Mouse (Mus musculus) MEL (cell line): ENCODE results near the gene Fam228b. TPM values are rescaled to one million over a fixed set of nuclear protein-coding genes. Genes with fewer than 3 reads are reported as not detected.

Experiments used
- DNase-seq: peaks from one replicate; pipeline ENCODE4 v3.0.0; 2011; ENCODE audit warnings: low read depth, low spot score
- H3K27ac ChIP-seq: 2 replicates; pipeline ENCODE4 v1.5.1; 2012; ENCODE audit warnings: low read depth, mild to moderate bottlenecking, control low read depth, low read length, moderate library complexity; ENCODE audit not compliant: control insufficient read depth
- H3K27me3 ChIP-seq, 2 experiments: fragments of 150-350 bp in 1 of 2; sonication (generic) in 1 of 2; 2 replicates each; pipeline ENCODE4 v1.6.1; 2012; ENCODE audit warnings: low read length in 2 of 2, mild to moderate bottlenecking in 2 of 2, improper control_type of control experiment in 1 of 2, moderate library complexity in 1 of 2; ENCODE audit not compliant: insufficient read depth in 2 of 2, control insufficient read depth in 1 of 2
- H3K36me3 ChIP-seq, 2 experiments: 2 replicates each; pipeline ENCODE4 v1.6.1; 2012 to 2014; ENCODE audit warnings: low read length in 2 of 2, improper control_type of control experiment in 1 of 2, inconsistent platforms in 1 of 2, mild to moderate bottlenecking in 1 of 2; ENCODE audit not compliant: insufficient read depth in 2 of 2, control insufficient read depth in 1 of 2
- H3K4me1 ChIP-seq, 2 experiments: fragments of 150-350 bp in 1 of 2; sonication (generic) in 1 of 2; 2 replicates each; pipeline ENCODE4 v1.6.1; 2012; ENCODE audit warnings: low read length in 2 of 2, improper control_type of control experiment in 1 of 2, mild to moderate bottlenecking in 1 of 2; ENCODE audit not compliant: insufficient read depth in 2 of 2, control insufficient read depth in 1 of 2
- H3K4me3 ChIP-seq, 2 experiments: fragments of 150-350 bp in 1 of 2; sonication (generic) in 1 of 2; 2 replicates each; pipeline ENCODE4 v1.5.1; 2012; ENCODE audit warnings: low read depth in 2 of 2, low read length in 2 of 2, mild to moderate bottlenecking in 2 of 2, moderate library complexity in 2 of 2, control low read depth in 1 of 2, improper control_type of control experiment in 1 of 2; ENCODE audit not compliant: control insufficient read depth in 1 of 2, insufficient read depth in 1 of 2
- H3K79me2 ChIP-seq: 2 replicates; pipeline ENCODE4 v1.6.1; 2012; ENCODE audit warnings: mild to moderate bottlenecking, low read length, moderate library complexity; ENCODE audit not compliant: control insufficient read depth, poor library complexity, insufficient read depth
- H3K9ac ChIP-seq: 2 replicates; pipeline ENCODE4 v1.6.1; 2012; ENCODE audit warnings: low read depth, mild to moderate bottlenecking, control low read depth, low read length, moderate library complexity; ENCODE audit not compliant: control insufficient read depth, poor library complexity, severe bottlenecking
- H3K9me3 ChIP-seq: fragments of 150-350 bp; sonication (generic); replicated peaks from 2 replicates; pipeline ENCODE4 v1.6.1; 2012; ENCODE audit warnings: mild to moderate bottlenecking, low read length, improper control_type of control experiment, moderate library complexity; ENCODE audit not compliant: insufficient read depth
- BHLHE40 ChIP-seq: IDR thresholded peaks from 2 replicates; pipeline ENCODE4 v1.6.1; 2012; ENCODE audit warnings: low read depth, mild to moderate bottlenecking, inconsistent platforms, low read length, improper control_type of control experiment, borderline replicate concordance
- CHD1 ChIP-seq: IDR thresholded peaks from 2 replicates; pipeline ENCODE4 v1.6.1; 2012; ENCODE audit warnings: low read depth, mild to moderate bottlenecking, inconsistent platforms, low read length, improper control_type of control experiment
- CHD2 ChIP-seq: IDR thresholded peaks from 2 replicates; pipeline ENCODE4 v1.6.1; 2011; ENCODE audit warnings: low read length, improper control_type of control experiment
- CTCF ChIP-seq, 3 experiments: IDR thresholded peaks in 2 of 3; conservative IDR thresholded peaks in 1 of 3; 2 replicates each; pipeline ENCODE4 v1.5.1; 2011 to 2012; ENCODE audit warnings: low read length in 3 of 3, low read depth in 2 of 3, mild to moderate bottlenecking in 2 of 3, improper control_type of control experiment in 1 of 3, inconsistent platforms in 1 of 3, mixed read lengths in 1 of 3, moderate library complexity in 1 of 3; ENCODE audit not compliant: control insufficient read depth in 1 of 3, insufficient read depth in 1 of 3, poor library complexity in 1 of 3, severe bottlenecking in 1 of 3
- E2F4 ChIP-seq: IDR thresholded peaks from 2 replicates; pipeline ENCODE4 v1.6.1; 2011; ENCODE audit warnings: low read depth, low read length, improper control_type of control experiment, borderline replicate concordance
- ELF1 ChIP-seq: IDR thresholded peaks from 2 replicates; pipeline ENCODE4 v1.6.1; 2014; ENCODE audit warnings: low read depth, mild to moderate bottlenecking, inconsistent platforms, low read length, improper control_type of control experiment, moderate library complexity
- EP300 ChIP-seq, 2 experiments: IDR thresholded peaks; 2 replicates each; pipeline ENCODE4 v1.6.1; 2011; ENCODE audit warnings: improper control_type of control experiment in 2 of 2, low read length in 2 of 2, low read depth in 1 of 2, mild to moderate bottlenecking in 1 of 2
- ETS1 ChIP-seq: IDR thresholded peaks from 2 replicates; pipeline ENCODE4 v1.6.1; 2012; ENCODE audit warnings: low read depth, mild to moderate bottlenecking, inconsistent platforms, low read length, improper control_type of control experiment, moderate library complexity
- GABPA ChIP-seq: IDR thresholded peaks from 2 replicates; pipeline ENCODE4 v1.6.1; 2012; ENCODE audit warnings: low read depth, mild to moderate bottlenecking, inconsistent platforms, low read length, improper control_type of control experiment, moderate library complexity
- GATA1 ChIP-seq: IDR thresholded peaks from 2 replicates; pipeline ENCODE4 v1.6.1; 2011; ENCODE audit warnings: low read depth, low read length, improper control_type of control experiment
- HCFC1 ChIP-seq: IDR thresholded peaks from 2 replicates; pipeline ENCODE4 v1.6.1; 2012; ENCODE audit warnings: low read depth, mild to moderate bottlenecking, inconsistent platforms, low read length, improper control_type of control experiment, moderate library complexity
- JUND ChIP-seq: IDR thresholded peaks from 2 replicates; pipeline ENCODE4 v1.6.1; 2011; ENCODE audit warnings: low read depth, mild to moderate bottlenecking, improper control_type of control experiment, low read length
- KAT2A ChIP-seq: conservative IDR thresholded peaks from 2 replicates; pipeline ENCODE4 v1.6.1; 2012; ENCODE audit warnings: low read depth, low read length, improper control_type of control experiment, inconsistent platforms
- MAFK ChIP-seq: IDR thresholded peaks from 2 replicates; pipeline ENCODE4 v1.6.1; 2011; ENCODE audit warnings: low read depth, mild to moderate bottlenecking, low read length, improper control_type of control experiment, borderline replicate concordance
- MAZ ChIP-seq: IDR thresholded peaks from 2 replicates; pipeline ENCODE4 v1.6.1; 2012; ENCODE audit warnings: low read depth, mild to moderate bottlenecking, inconsistent platforms, low read length, improper control_type of control experiment
- MEF2A ChIP-seq: IDR thresholded peaks from 2 replicates; pipeline ENCODE4 v1.6.1; 2014; ENCODE audit warnings: low read depth, mild to moderate bottlenecking, inconsistent platforms, low read length, improper control_type of control experiment; ENCODE audit not compliant: poor library complexity, insufficient replicate concordance, severe bottlenecking; ENCODE audit errors: extremely low read depth
- MXI1 ChIP-seq: IDR thresholded peaks from 2 replicates; pipeline ENCODE4 v1.6.1; 2011; ENCODE audit warnings: mild to moderate bottlenecking, low read depth, low read length, improper control_type of control experiment
- MYB ChIP-seq: IDR thresholded peaks from 2 replicates; pipeline ENCODE4 v1.6.1; 2011; ENCODE audit warnings: mild to moderate bottlenecking, low read depth, low read length, improper control_type of control experiment
- MYC ChIP-seq: IDR thresholded peaks from 2 replicates; pipeline ENCODE4 v1.6.1; 2011; ENCODE audit warnings: low read depth, mild to moderate bottlenecking, low read length, improper control_type of control experiment, moderate library complexity
- NELFE ChIP-seq: IDR thresholded peaks from 2 replicates; pipeline ENCODE4 v1.6.1; 2011; ENCODE audit warnings: low read depth, low read length, improper control_type of control experiment
- NRF1 ChIP-seq: IDR thresholded peaks from 2 replicates; pipeline ENCODE4 v1.6.1; 2014; ENCODE audit warnings: low read depth, mild to moderate bottlenecking, inconsistent platforms, low read length, improper control_type of control experiment, moderate library complexity; ENCODE audit not compliant: poor library complexity, insufficient read depth, severe bottlenecking
- POLR2A ChIP-seq, 2 experiments: IDR thresholded peaks; 2 replicates each; pipeline ENCODE4 v1.6.1; 2011 to 2012; ENCODE audit warnings: low read length in 2 of 2, mild to moderate bottlenecking in 2 of 2, control low read depth in 1 of 2, improper control_type of control experiment in 1 of 2, low read depth in 1 of 2, moderate library complexity in 1 of 2; ENCODE audit not compliant: control insufficient read depth in 1 of 2, insufficient read depth in 1 of 2, poor library complexity in 1 of 2
- POLR2AphosphoS2 ChIP-seq: IDR thresholded peaks from 2 replicates; pipeline ENCODE4 v1.6.1; 2011; ENCODE audit warnings: low read length, improper control_type of control experiment
- POLR2AphosphoS5 ChIP-seq: IDR thresholded peaks from 2 replicates; pipeline ENCODE4 v1.6.1; 2012; ENCODE audit warnings: low read depth, borderline replicate concordance, mild to moderate bottlenecking, inconsistent platforms, low read length, moderate library complexity, mixed read lengths
- RAD21 ChIP-seq: IDR thresholded peaks from 2 replicates; pipeline ENCODE4 v1.6.1; 2011; ENCODE audit warnings: mild to moderate bottlenecking, low read depth, low read length, improper control_type of control experiment
- RCOR1 ChIP-seq: IDR thresholded peaks from 2 replicates; pipeline ENCODE4 v1.6.1; 2012; ENCODE audit warnings: low read depth, mild to moderate bottlenecking, inconsistent platforms, low read length, improper control_type of control experiment
- SMC3 ChIP-seq: IDR thresholded peaks from 2 replicates; pipeline ENCODE4 v1.6.1; 2011; ENCODE audit warnings: low read depth, low read length, improper control_type of control experiment
- TAL1 ChIP-seq: IDR thresholded peaks from 2 replicates; pipeline ENCODE4 v1.6.1; 2012; ENCODE audit warnings: mild to moderate bottlenecking, inconsistent platforms, low read length, moderate library complexity, mixed read lengths
- TBP ChIP-seq: IDR thresholded peaks from 2 replicates; pipeline ENCODE4 v1.8.0; 2011; ENCODE audit warnings: low read depth, low read length, improper control_type of control experiment
- TCF12 ChIP-seq: IDR thresholded peaks from 2 replicates; pipeline ENCODE4 v1.6.1; 2014; ENCODE audit warnings: low read depth, mild to moderate bottlenecking, inconsistent platforms, low read length, improper control_type of control experiment, moderate library complexity
- UBTF ChIP-seq: IDR thresholded peaks from 2 replicates; pipeline ENCODE4 v1.6.1; 2012; ENCODE audit warnings: low read depth, mild to moderate bottlenecking, inconsistent platforms, low read length, improper control_type of control experiment, moderate library complexity, borderline replicate concordance; ENCODE audit not compliant: insufficient read depth
- USF1 ChIP-seq: IDR thresholded peaks from 2 replicates; pipeline ENCODE4 v1.6.1; 2014; ENCODE audit warnings: low read depth, mild to moderate bottlenecking, inconsistent platforms, low read length, improper control_type of control experiment, moderate library complexity
- USF2 ChIP-seq, 2 experiments: IDR thresholded peaks; 2 replicates each; pipeline ENCODE4 v1.6.1; 2011 to 2012; ENCODE audit warnings: improper control_type of control experiment in 2 of 2, low read length in 2 of 2, borderline replicate concordance in 1 of 2, inconsistent platforms in 1 of 2, low read depth in 1 of 2, mild to moderate bottlenecking in 1 of 2; ENCODE audit not compliant: insufficient read depth in 1 of 2
- ZC3H11A ChIP-seq: IDR thresholded peaks from 2 replicates; pipeline ENCODE4 v1.6.1; 2012; ENCODE audit warnings: low read depth, mild to moderate bottlenecking, inconsistent platforms, low read length, improper control_type of control experiment
- ZKSCAN1 ChIP-seq: IDR thresholded peaks from 2 replicates; pipeline ENCODE4 v1.6.1; 2012; ENCODE audit warnings: low read depth, mild to moderate bottlenecking, inconsistent platforms, low read length, improper control_type of control experiment, moderate library complexity
- ZNF384 ChIP-seq: IDR thresholded peaks from 2 replicates; pipeline ENCODE4 v1.6.1; 2012; ENCODE audit warnings: low read depth, mild to moderate bottlenecking, inconsistent platforms, low read length, improper control_type of control experiment
- polyA plus RNA-seq, 2 experiments: library from polyadenylated mRNA; stranded (reverse) in 1 of 2; unstranded in 1 of 2; fragments of >175 nt in 1 of 2; fragments of >200 nt in 1 of 2; gene quantifications; 2 replicates each; pipeline versions ENCODE4 v1.2.1 to v1.2.4; 2012; ENCODE audit warnings: low replicate concordance in 2 of 2, low read depth in 1 of 2; ENCODE audit not compliant: insufficient read length in 2 of 2, insufficient read depth in 1 of 2, missing spikeins in 1 of 2
- total RNA-seq: library from RNA; depleted of rRNA; stranded (reverse); fragments of 300-350 nt; gene quantifications from 2 replicates; pipeline ENCODE4 v1.2.3, GENCODE M21; 2012

Gene Fam228b
- total and polyA plus RNA-seq, 3 experiments, result 4.0 to 5.3 TPM; not detected in 1

GRCm38 (mm10) chr12:4817361-4818101, 48.5 kb upstream of the Fam228b start, which contains the start of gene Sf3b6:
Gene Sf3b6, plus strand, starts transcription at chr12:4817544.
- no peaks in the 10 kb centered on the region for H3K27me3 ChIP-seq
- H3K79me2 ChIP-seq, result peaks cover 21% of the 10 kb centered on the region
- H3K9ac ChIP-seq, result peak within 1 kb of the TSS; percentile 90
- peak within 1 kb of the TSS; percentile 86 for H3K27ac ChIP-seq
- no peaks in the 10 kb centered on the region for H3K9me3 ChIP-seq
- H3K4me1 ChIP-seq, result peaks cover 4 to 9% of the 10 kb centered on the region in 2 experiments; a peak in 3 of 4 replicates
- peaks cover 5 to 13% of the 10 kb centered on the region in 2 experiments for H3K36me3 ChIP-seq
- peak; percentile 99 for DNase-seq
- H3K4me3 ChIP-seq, result peak within 1 kb of the TSS; percentile 82 to 85
- TF ChIP-seq MYC, result peak; percentile 82
- TF ChIP-seq USF1, result no peak
- no peak for TF ChIP-seq USF2 (IDR thresholded peaks at IDR 0.05; ENCODE audit: borderline replicate concordance in 1 of 2, insufficient read depth in 1 of 2, low read depth in 1 of 2, low read length in 2 of 2)
- TF ChIP-seq JUND, result no peak
- TF ChIP-seq GABPA, result no peak
- TF ChIP-seq MAFK, result no peak
- no peak for TF ChIP-seq GATA1
- peak; percentile 59; the same call in 1 of the 2 replicates for TF ChIP-seq E2F4
- TF ChIP-seq KAT2A, result no peak; the same call in 1 of the 2 replicates
- TF ChIP-seq BHLHE40, result no peak
- peak; percentile 94 for TF ChIP-seq POLR2AphosphoS2
- peak; percentile 61 to 96; a peak in 3 of 4 replicates for TF ChIP-seq POLR2A (IDR thresholded peaks at IDR 0.05; ENCODE audit: control insufficient read depth in 1 of 2, insufficient read depth in 1 of 2, low read depth in 1 of 2, low read length in 2 of 2, poor library complexity in 1 of 2)
- no peak for TF ChIP-seq CHD1
- TF ChIP-seq NRF1, result 0 out of 2 replicates have a peak, but pooled peaks have one; percentile 28
- TF ChIP-seq HCFC1, result peak; percentile 88
- TF ChIP-seq TAL1, result no peak
- TF ChIP-seq TCF12, result peak; percentile 79
- no peak for TF ChIP-seq MYB
- peak; percentile 98 for TF ChIP-seq MAZ
- peak; percentile 97 for TF ChIP-seq ELF1
- TF ChIP-seq SMC3, result no peak
- TF ChIP-seq NELFE, result peak; percentile 96
- TF ChIP-seq ZC3H11A, result no peak
- TF ChIP-seq TBP, result peak; percentile 72
- peak; percentile 89 for TF ChIP-seq MXI1
- no peak for TF ChIP-seq EP300 (IDR thresholded peaks at IDR 0.05; ENCODE audit: low read depth in 1 of 2, low read length in 2 of 2)
- TF ChIP-seq ZNF384, result no peak
- no peak for TF ChIP-seq MEF2A
- TF ChIP-seq CHD2, result no peak
- TF ChIP-seq RAD21, result no peak
- TF ChIP-seq ETS1, result no peak
- TF ChIP-seq POLR2AphosphoS5, result no peak
- no peak for TF ChIP-seq ZKSCAN1
- TF ChIP-seq RCOR1, result no peak
- TF ChIP-seq UBTF, result no peak
- TF ChIP-seq CTCF (IDR thresholded peaks at IDR 0.05 in 2 of 3, conservative IDR thresholded peaks at IDR 0.05 in 1 of 3; ENCODE audit: control insufficient read depth in 1 of 3, insufficient read depth in 1 of 3, low read depth in 2 of 3, low read length in 3 of 3, poor library complexity in 1 of 3, severe bottlenecking in 1 of 3), result no peak
